Mouse (Mus musculus) activated CD4-positive, CD25-positive, alpha-beta regulatory T cell (primary cell): ENCODE results near the gene Igsf11. TPM values are rescaled to one million over a fixed set of nuclear protein-coding genes. Genes with fewer than 3 reads are reported as not detected.

Experiments
- polyA plus RNA-seq, 2 experiments: library from polyadenylated mRNA; unstranded; fragments of 100-300 nt; shearing (Covaris generic); gene quantifications; one replicate each; pipeline ENCODE4 v1.2.1; 2017

Gene Igsf11
- polyA plus RNA-seq: under 1 TPM in 1 of 2 experiments, not detected in 1; 0.33 TPM

DNA sequence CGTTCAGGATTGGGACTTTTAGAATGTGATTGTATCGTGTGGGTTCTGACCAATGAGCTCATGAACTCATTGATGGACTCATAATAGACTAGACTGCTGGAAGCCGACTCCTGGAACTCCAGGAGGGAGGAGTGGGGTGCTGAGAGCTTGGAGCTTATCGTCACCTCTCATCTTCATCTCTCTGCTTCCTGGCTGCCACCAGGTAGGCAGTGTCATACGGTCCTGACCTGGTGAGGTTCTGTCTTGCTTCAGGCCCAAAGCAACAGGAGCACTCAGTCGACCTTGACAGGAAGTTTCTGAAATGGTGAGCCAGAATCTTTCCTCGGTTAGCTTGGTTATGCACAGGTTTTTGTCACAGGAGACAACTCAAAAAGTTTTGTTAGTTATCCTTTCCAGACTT lies at the start of gene Igsf11:
Gene Igsf11 (plus strand): TSS at position 301 of the 400 bp plus-strand sequence.

Other genes starting within 250 kb of the Igsf11 start
- 10 to 100 TPM; 37.0 to 49.8 TPM for gene Arhgap31, start 179.4 kb upstream of the Igsf11 start, polyA plus RNA-seq
- 1 to 10 TPM; 3.1 to 7.5 TPM for gene B4galt4, start 150.4 kb upstream of the Igsf11 start, polyA plus RNA-seq
- gene Upk1b, start 92.3 kb upstream of the Igsf11 start, polyA plus RNA-seq: under 1 TPM; 0.12 to 0.27 TPM
- not detected for gene 4930435E12Rik, start 63.9 kb upstream of the Igsf11 start, polyA plus RNA-seq